Mouse (Mus musculus) hindbrain, embryonic 16.5 days (tissue): Measurements from ENCODE around the gene Styxl1. TPM values are rescaled to one million over a fixed set of nuclear protein-coding genes. Genes with fewer than 3 reads are reported as not detected.

ENCODE experiments used
- ATAC-seq: fragments of 200-750 bp; cut with Nextera tagmentation; 2 replicates; pipeline ENCODE4 v1.8.0; 2017; ENCODE audit warnings: moderate TSS enrichment, moderate library complexity
- H3K27ac ChIP-seq: fragments of 300-500 bp; sonication (generic); 2 replicates; pipeline ENCODE4 v1.5.1; 2014; ENCODE audit warnings: low read depth, mild to moderate bottlenecking, control low read depth, low read length, moderate library complexity
- H3K27me3 ChIP-seq: fragments of 300-500 bp; sonication (generic); replicated peaks from 2 replicates; pipeline ENCODE4 v1.6.1; 2014; ENCODE audit warnings: low read length; ENCODE audit not compliant: control insufficient read depth, insufficient read depth
- H3K36me3 ChIP-seq: fragments of 300-500 bp; sonication (generic); 2 replicates; pipeline ENCODE4 v1.6.1; 2014; ENCODE audit warnings: mild to moderate bottlenecking, low read length, moderate library complexity, mixed read lengths; ENCODE audit not compliant: control insufficient read depth, insufficient read depth
- H3K4me1 ChIP-seq: fragments of 300-500 bp; sonication (generic); 2 replicates; pipeline ENCODE4 v1.6.1; 2014; ENCODE audit warnings: low read depth, low read length; ENCODE audit not compliant: control insufficient read depth, insufficient read depth
- H3K4me2 ChIP-seq: fragments of 300-500 bp; sonication (generic); 2 replicates; pipeline ENCODE4 v1.6.1; 2014; ENCODE audit warnings: mild to moderate bottlenecking, low read length, control low read depth, moderate library complexity
- H3K4me3 ChIP-seq: fragments of 300-500 bp; sonication (generic); 2 replicates; pipeline ENCODE4 v1.5.1; 2014; ENCODE audit warnings: mild to moderate bottlenecking, low read length, control low read depth, moderate library complexity
- H3K9ac ChIP-seq: fragments of 300-500 bp; sonication (generic); 2 replicates; pipeline ENCODE4 v1.6.1; 2014; ENCODE audit warnings: low read depth, mild to moderate bottlenecking, control low read depth, low read length, moderate library complexity
- H3K9me3 ChIP-seq: fragments of 300-500 bp; sonication (generic); 2 replicates; pipeline ENCODE4 v1.6.1; 2014; ENCODE audit warnings: mild to moderate bottlenecking, low read length, moderate library complexity; ENCODE audit not compliant: control insufficient read depth
- whole genome bisulfite sequencing: fragments of 180-500 bp; shearing (Covaris S2); extraction: QIAGEN DNeasy Blood & Tissue Kit; methylation state at CpG from one replicate; pipeline ENCODE4 v1.1.7; 2014; 5-methylcytosine and 5-hydroxymethylcytosine counted together
- microRNA-seq: library from miRNA; unstranded; fragments of <30 nt; microRNA quantifications from one replicate; pipeline ENCODE4, GENCODE M21; 2017
- polyA plus RNA-seq: library from polyadenylated mRNA; unstranded; fragments of >200 nt; fragmentation: Nextera tagmentation; extraction: Ambion mirVana; gene quantifications from 2 replicates; pipeline ENCODE4 v1.2.1, GENCODE M21; 2015

Gene Styxl1
- polyA plus RNA-seq, 1 experiment from 2014 or later, result 0.48 TPM

- Histone ChIP-seq H3K4me1 (no peaks in the 10 kb centered on the region), H3K27ac (no peak overlapping the region), H3K4me2 (no peak overlapping the region), H3K27me3 (no peaks in the 10 kb centered on the region), H3K9ac (no peak overlapping the region), H3K4me3 (no peak overlapping the region), H3K9me3 (no peaks in the 10 kb centered on the region), H3K36me3 (peaks cover 5% of the 10 kb centered on the region; the same call in 1 of the 2 replicates)
- 93% methylated on average over 4 of the region's 4 CpGs for whole genome bisulfite sequencing
- ATAC-seq, result no peak
Observed at GRCm38 (mm10) chr5:135701601-135702000, 76.6 kb downstream of the Styxl1 start.

GRCm38 (mm10) chr5:135697711-135698111 is 80.5 kb downstream of the Styxl1 start:
- no peak overlapping the region for H3K9ac ChIP-seq
- no peak overlapping the region for H3K27ac ChIP-seq
- peaks cover 5% of the 10 kb centered on the region; the same call in 1 of the 2 replicates for H3K36me3 ChIP-seq
- ATAC-seq, result no peak
- 81% methylated on average over 5 of the region's 5 CpGs for WGBS
- no peaks in the 10 kb centered on the region for H3K9me3 ChIP-seq
- no peaks in the 10 kb centered on the region for H3K27me3 ChIP-seq
- H3K4me2 ChIP-seq, result no peak overlapping the region
- H3K4me3 ChIP-seq, result no peak overlapping the region
- no peaks in the 10 kb centered on the region for H3K4me1 ChIP-seq

Small RNAs within 50 kb of the gene (microRNA-seq; reads per million reads assigned to microRNA genes)
- not detected for gene Mir7034

Other genes with a start within 250 kb of the Styxl1 start
- 35.3 and 44.6 TPM in 2 replicates for gene Hip1, start 233.3 kb downstream of the Styxl1 start, polyA plus RNA-seq
- gene Ccl26, start 214.8 kb downstream of the Styxl1 start, polyA plus RNA-seq, result not detected in 2 replicates
- 2.1 and 2.4 TPM in 2 replicates for gene Ccl24, start 205.3 kb downstream of the Styxl1 start, polyA plus RNA-seq
- gene Rhbdd2, start 145.8 kb downstream of the Styxl1 start, polyA plus RNA-seq, result 96.9 and 98.5 TPM in 2 replicates
- 101 and 108 TPM in 2 replicates for gene Por, start 108.4 kb downstream of the Styxl1 start, polyA plus RNA-seq
- 90.3 and 93.5 TPM in 2 replicates for gene Tmem120a, start 33.9 kb downstream of the Styxl1 start, polyA plus RNA-seq
- 670 and 701 TPM in 2 replicates for gene Mdh2, start 95 bp upstream of the Styxl1 start, polyA plus RNA-seq
- 59.7 and 65.9 TPM in 2 replicates for gene Srrm3, start 28.5 kb upstream of the Styxl1 start, polyA plus RNA-seq
- 15.6 and 29.6 TPM in 2 replicates for gene Hspb1, start 109.5 kb upstream of the Styxl1 start, polyA plus RNA-seq
- 996 and 1,023 TPM in 2 replicates for gene Ywhag, start 156.2 kb upstream of the Styxl1 start, polyA plus RNA-seq
- 2.9 and 3.4 TPM in 2 replicates for gene Ssc4d, start 196.1 kb upstream of the Styxl1 start, polyA plus RNA-seq
- gene Zp3, start 201.7 kb upstream of the Styxl1 start, polyA plus RNA-seq, result 0.15 TPM in 1 of 2 replicates, not detected in the other
- gene Dtx2, start 216.4 kb upstream of the Styxl1 start, polyA plus RNA-seq, result 22.9 and 28.6 TPM in 2 replicates